15 mouse cellular contexts compared by ENCODE assay signal in the genomic region with DNA sequence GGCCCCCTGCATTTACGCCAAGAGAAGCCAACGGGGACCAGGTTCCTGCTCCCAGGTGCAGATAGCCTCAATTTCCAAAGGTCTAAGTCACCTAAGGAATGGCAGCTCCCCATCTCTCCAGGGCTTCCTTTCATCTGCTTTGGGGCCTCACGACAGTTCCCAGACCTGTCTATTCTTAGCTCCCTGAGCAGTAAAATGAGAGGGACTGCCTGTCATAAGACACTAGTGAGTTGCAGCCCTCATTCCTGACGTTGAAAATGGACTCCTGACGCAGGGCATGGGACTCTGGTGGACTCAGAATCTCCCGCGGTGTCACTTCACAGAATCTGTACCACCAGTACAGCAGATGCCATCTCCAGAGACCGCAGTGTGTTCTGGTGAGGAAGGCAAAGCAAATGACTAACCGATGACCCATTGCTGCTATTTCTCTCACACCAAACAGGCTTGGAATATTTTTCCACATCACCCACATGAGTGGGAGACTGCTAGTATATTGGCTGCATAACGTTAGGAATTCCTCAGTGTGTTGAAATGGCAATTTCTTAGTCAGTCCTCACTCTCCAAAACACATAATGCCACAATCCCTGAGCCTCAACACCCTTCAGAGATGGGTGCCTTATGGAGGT.
DNase-seq lines count a peak whose midpoint lies in the region; ATAC-seq lines count a peak whose summit lies in the region.
"Had no signal": no experiment of that assay in that cellular context is flagged by ENCODE, and none has a peak within 500 bp of the region (broad histone marks: within the 10 kb centered on the region; RNA-seq: fewer than 3 reads in every experiment).

No protein-coding gene starts in this region.

- WGBS in lung, embryonic 15.5 days = 79% methylated on average over 10 of the region's 10 CpGs
- WGBS in heart, embryonic 14.5 days = 36% methylated on average over 10 of the region's 10 CpGs

- H3K27me3 ChIP-seq in lung, embryonic 15.5 days = no peaks in the 10 kb centered on the region
- no peaks in the 10 kb centered on the region for H3K27me3 ChIP-seq in heart, embryonic 14.5 days (ENCODE audit: control insufficient read depth, insufficient read depth, low read length)
- H3K27me3 ChIP-seq: limb, embryonic 12.5 days; neural tube, embryonic 12.5 days had no signal

- H3K9me3 ChIP-seq in lung, embryonic 15.5 days = no peaks in the 10 kb centered on the region
- H3K9me3 ChIP-seq in heart, embryonic 14.5 days (ENCODE audit: control insufficient read depth, low read length) = no peaks in the 10 kb centered on the region
- H3K9me3 ChIP-seq: limb, embryonic 12.5 days; neural tube, embryonic 12.5 days had no signal

- peak; percentile 93 for DNase-seq in heart, adult 11 months
- no peak for DNase-seq in heart, postnatal 36 days
- DNase-seq in lung, postnatal 36 days = no peak
- DNase-seq in left cerebral cortex, postnatal 4 days = no peak
- no peak for DNase-seq in adrenal gland, postnatal 25 days
- DNase-seq: B cell, adult 2 months; cerebellum, adult 9-11 months; layer of hippocampus, postnatal 36 days; liver, postnatal 0 days; retina, postnatal 1 day had no signal

- no peak for ATAC-seq in lung, embryonic 15.5 days (ENCODE audit: borderline replicate concordance, extremely low read depth, low FRiP score, low TSS enrichment)
- ATAC-seq in heart, embryonic 14.5 days (ENCODE audit: insufficient number of reproducible peaks, insufficient read depth, low FRiP score, low read depth) = peak; percentile 69

- intact Hi-C loops in heart, postnatal 36 days (cut with DNase I) = loop anchor here (2.0 to 5.0 kb wide), 6 partner anchors 21 to 405 kb away; no protein-coding TSS in a partner anchor
- intact Hi-C loops in left cerebral cortex, postnatal 4 days (cut with DNase I) = no loop called here

- peak overlapping the region; percentile 5; the same call in 1 of the 2 replicates for H3K27ac ChIP-seq in lung, embryonic 15.5 days
- H3K27ac ChIP-seq in brown adipose tissue, adult 24 weeks (replicated peaks; ENCODE audit: low read depth, low read length) = peak overlapping the region; percentile 88
- peak overlapping the region; percentile 83 to 87 for H3K27ac ChIP-seq in heart, embryonic 14.5 days (replicated peaks in 1 of 2; ENCODE audit: control insufficient read depth in 1 of 2, insufficient read depth in 1 of 2, low read depth in 2 of 2, low read length in 2 of 2)
- H3K27ac ChIP-seq: limb, embryonic 12.5 days; neural tube, embryonic 12.5 days had no signal

- H3K4me2 ChIP-seq in lung, embryonic 15.5 days = no peak overlapping the region
- peak overlapping the region; percentile 43 for H3K4me2 ChIP-seq in heart, embryonic 14.5 days (ENCODE audit: low read length)
- H3K4me2 ChIP-seq: limb, embryonic 12.5 days; neural tube, embryonic 12.5 days had no signal

- peaks cover 56% of the 10 kb centered on the region for H3K4me1 ChIP-seq in lung, embryonic 15.5 days
- H3K4me1 ChIP-seq in brown adipose tissue, adult 24 weeks (ENCODE audit: control insufficient read depth, insufficient read depth, insufficient read length, low read length) = peaks cover 53% of the 10 kb centered on the region
- H3K4me1 ChIP-seq in heart, embryonic 14.5 days (ENCODE audit: control insufficient read depth in 2 of 2, insufficient read depth in 2 of 2, low read length in 2 of 2) = peaks cover 26 to 64% of the 10 kb centered on the region in 2 experiments

- 0 out of 2 replicates have a peak, but pooled peaks cover 3% of the 10 kb centered on the region for H3K36me3 ChIP-seq in lung, embryonic 15.5 days
- H3K36me3 ChIP-seq in heart, embryonic 14.5 days (ENCODE audit: control insufficient read depth, insufficient read depth, low read length) = peaks cover 11% of the 10 kb centered on the region

- H3K4me3 ChIP-seq in lung, embryonic 15.5 days = no peak overlapping the region
- no peak overlapping the region for H3K4me3 ChIP-seq in brown adipose tissue, adult 24 weeks (ENCODE audit: insufficient read depth, low read depth, low read length)
- H3K4me3 ChIP-seq in heart, embryonic 14.5 days (ENCODE audit: control insufficient read depth in 1 of 2, insufficient read depth in 1 of 2, low read depth in 1 of 2, low read length in 2 of 2) = no peak overlapping the region
- H3K4me3 ChIP-seq: limb, embryonic 12.5 days; neural tube, embryonic 12.5 days had no signal

- H3K9ac ChIP-seq in lung, embryonic 15.5 days = no peak overlapping the region
- H3K9ac ChIP-seq in heart, embryonic 14.5 days (ENCODE audit: low read length) = no peak overlapping the region
- H3K9ac ChIP-seq: limb, embryonic 12.5 days; liver, postnatal 0 days; neural tube, embryonic 12.5 days had no signal

Comparison
In these comparisons a context has a peak if more than half of its experiments do, and no peak if none do; other contexts are left out.
1. H3K27ac ChIP-seq: peak in every context shown above with its lines; median percentile 88 in brown adipose tissue, adult 24 weeks; 85 in heart, embryonic 14.5 days; 5 in lung, embryonic 15.5 days.